Mouse (Mus musculus): ENCODE measurements around the gene Gucd1.
A peak's percentile ranks its signal among the peaks of the same experiment; 100 is the strongest.
"Not testable (repeated sequence)": the region's sequence is repeated elsewhere in the genome, so short reads cannot be mapped to it uniquely, and the experiment has no call there.

Gucd1 gene

DNA sequence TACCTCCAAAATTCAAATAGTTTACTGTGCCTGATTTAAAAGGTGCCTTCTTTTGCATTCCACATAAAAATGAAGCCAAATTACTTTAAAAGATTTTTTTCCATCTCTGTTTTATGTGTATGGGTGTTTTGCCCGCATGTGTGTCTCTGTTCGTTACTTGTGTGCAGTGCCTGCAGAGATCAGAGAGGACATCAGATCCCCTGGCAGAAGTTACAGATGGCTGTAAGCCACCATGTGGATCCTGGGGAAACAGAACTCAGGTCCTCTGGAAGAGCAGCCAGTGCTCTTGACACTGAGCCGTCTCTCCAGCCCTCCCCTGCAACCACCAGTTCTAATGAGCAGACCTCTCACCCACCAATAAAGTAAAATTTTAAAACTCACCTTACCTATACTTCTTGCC is 55.0 kb downstream of the Gucd1 start:
- no peak for DNase-seq

DNA sequence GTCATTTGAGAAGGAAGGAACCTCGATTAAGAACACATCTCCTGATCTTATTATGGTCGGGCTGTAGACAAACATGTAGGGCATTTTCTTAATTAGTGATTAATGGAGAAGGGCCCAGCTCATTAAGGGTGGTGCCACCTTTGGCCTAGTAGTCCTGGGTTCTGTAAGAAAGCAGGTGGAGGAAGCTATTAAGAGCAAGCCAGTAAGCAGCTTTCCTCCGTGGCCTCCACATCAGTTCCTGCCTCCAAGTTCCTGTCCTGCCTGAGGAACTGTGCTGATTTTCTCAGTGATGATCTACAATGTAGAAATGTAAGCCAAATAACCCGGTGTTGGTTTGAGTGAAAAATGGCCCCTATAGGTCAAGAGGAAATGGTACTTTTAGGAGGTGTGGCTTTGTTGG is 59.4 kb downstream of the Gucd1 start:
- no peak for DNase-seq

DNA sequence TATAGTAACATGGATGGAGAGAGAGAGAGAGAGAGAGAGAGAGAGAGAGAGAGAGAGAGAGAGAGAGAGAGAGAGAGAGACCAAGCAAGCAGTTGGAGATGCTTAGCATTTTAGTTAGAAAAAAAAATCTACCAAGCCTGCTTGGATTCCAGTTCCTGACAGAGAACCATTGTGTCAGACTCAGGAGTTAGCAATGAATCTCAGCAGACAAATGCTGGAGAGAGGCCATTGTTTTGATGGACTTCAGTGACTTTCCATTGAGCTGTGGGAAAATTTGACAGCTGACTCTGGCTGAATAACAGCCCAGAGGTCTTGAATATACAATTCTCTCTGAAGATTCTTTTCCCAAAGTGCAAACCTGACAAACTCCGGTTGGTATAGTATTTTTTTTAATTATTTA is 59.9 kb downstream of the Gucd1 start:
- DNase-seq, result no peak

DNA sequence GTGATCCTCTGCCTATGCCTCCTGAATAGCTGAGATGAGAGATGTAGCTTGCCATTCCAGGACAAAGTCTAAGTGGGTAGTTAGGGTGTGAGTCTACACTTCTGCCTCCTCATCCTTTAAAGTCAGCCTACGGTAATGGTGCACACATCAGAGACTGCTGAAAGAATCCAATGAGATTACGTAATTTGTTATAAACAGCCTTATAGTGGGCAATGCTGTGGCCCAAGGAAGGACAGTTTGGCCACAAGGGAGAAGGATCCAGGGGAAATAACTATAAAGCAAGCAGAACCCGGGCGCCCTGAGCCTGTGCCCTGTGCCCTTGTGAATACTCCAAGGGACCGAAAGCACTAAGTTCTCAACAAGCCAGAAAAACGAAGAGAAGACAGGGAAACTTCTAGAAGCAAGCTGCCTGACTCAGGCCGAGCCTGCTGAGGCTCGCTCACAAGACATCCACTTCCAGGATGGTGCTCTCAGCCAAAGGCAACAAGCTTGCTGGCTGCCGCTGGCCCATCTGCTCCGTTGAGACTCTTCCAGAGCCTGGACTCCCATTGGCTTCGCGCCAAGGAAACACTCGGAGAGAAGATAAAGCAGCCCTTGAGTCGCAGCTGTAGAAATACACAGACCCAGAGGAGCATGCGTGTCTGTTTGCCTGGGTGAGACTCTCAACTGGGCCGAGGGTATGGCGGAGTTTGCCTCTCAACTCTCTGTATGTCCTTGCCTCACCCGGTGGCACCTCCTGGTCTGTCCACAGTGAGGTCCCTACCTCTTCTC is 61.5 kb downstream of the Gucd1 start:
- not testable (repeated sequence) for DNase-seq

DNA sequence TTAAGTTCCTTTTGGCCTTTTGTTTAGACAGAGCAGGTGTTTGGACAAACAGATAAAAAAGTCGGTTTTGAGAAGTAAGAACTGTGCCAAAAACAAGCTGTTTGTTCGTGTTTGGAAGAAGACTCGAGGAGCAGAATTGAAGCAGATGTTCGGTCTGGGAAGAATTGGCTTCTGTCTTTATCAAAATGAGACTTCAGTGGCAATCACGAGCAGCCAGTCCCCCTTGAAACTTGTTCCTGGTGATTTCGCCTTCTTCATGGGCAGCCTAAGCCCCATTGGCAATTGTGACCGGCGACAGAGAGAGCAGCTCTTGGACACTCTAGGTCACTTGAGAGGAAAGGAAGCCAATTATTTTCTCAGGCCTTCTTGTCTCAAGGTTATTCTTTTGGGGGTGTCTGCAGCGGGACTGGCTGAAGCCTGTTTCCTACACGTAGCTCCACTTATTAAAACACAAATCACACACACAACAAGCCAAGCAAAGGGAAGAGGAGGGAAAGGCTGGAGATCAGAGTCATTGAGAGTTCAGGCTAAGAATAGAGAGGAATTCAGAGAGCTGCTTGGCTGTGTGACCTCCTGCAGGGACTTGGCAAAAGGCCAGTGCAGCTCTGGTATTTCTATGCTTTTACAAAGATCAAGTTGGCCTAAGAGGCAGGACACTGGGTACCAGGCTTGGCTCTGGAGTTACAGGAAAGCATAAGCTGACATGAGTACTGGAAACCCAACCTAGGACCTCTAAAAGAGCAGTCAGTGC is 66.6 kb downstream of the Gucd1 start:
- DNase-seq, result peak; percentile 43

DNA sequence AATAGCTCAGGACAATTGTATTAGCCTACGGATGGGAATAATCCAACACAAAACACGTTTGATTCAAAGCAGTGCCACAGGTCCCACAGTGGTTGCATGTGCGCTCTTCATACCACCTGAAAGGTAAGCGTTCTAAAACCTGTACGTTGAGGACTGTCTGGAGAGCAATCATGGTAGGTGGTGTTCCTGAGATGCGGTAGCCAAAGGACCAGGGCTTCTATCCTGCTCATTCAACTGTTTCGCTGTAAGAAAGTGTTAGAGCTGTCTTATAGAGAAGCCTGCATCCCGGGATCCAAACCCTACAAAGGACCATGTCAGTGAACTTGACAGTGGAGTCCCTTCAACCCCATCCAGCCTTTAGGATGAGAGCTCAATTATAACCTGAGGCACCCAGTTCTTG is 67.4 kb downstream of the Gucd1 start:
- no peak for DNase-seq

DNA sequence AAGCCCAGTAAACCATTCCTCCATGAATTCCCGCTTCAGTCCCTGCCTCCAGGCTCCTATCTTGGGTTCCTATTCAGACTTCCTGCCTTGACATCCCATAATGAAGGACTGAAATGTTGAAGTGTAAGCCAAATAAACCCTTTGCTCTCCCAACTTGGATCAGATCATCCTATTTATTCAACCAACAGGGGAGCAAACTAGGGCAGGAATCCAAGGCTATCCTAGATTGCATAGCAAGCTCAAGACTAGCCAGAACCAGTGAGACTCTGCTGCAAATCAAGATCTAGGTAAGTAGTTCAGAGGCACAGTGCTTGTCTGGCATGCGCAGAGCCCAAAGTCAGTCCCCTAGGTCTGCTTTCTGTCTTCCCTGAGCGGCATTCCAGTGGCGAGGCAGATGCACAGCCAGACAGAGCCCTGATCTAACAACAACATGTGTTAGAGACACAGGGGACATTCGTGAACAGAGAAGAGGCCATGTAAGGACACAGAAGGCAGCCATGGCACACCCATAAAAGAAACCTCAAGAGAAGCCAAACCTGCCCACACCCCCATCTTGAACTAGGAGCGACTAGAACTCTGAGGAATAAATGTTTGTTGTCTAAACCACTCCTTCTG is 68.9 kb downstream of the Gucd1 start:
- DNase-seq, result no peak

DNA sequence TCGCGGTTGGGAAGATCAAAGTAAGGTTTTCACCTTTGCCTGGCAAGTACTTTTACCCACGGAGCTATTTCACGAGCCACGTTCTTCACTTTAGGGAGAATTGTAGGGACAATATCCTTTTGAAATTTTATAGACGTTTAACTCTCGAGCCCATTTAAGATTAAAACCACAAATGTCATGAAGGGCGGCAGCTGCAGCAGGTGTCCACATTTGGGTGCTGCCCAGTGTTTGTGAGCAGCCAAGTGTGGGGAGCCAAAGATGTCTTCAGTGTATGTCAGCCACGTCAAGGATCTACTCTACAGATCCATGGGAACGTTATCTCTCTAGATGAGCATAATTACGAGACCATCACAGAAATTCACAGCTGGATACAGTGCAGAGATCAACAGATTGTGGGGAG is 70.3 kb downstream of the Gucd1 start:
- no peak for DNase-seq

DNA sequence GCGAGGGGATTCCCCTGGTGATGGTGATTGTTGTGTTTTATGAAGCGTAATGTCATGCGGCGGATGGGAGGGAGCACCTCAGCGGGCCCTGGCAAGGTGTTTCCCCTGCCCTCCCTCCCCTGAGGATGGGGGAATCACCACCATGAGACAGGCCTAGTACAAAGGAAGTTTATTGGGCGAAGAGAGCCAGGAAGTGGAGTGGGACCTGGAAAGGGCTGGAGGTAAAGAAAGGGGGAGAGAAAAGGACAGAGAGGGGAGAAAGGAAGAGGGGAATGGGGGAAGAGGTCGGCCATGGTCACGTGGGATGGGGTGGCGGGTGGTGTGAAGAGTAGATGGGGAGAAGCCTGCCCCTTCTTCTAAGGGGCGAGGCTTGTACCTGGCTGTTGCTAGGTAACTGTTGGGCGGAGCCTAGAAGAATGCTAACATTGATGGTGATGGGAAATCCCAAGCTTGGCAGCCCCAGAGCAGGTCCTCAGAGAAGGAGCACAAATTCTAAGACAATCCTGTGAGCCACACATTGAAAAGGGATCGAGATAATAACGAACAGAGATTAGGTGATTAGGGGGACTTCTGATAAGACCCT is 71.2 kb downstream of the Gucd1 start:
- no peak for DNase-seq

DNA sequence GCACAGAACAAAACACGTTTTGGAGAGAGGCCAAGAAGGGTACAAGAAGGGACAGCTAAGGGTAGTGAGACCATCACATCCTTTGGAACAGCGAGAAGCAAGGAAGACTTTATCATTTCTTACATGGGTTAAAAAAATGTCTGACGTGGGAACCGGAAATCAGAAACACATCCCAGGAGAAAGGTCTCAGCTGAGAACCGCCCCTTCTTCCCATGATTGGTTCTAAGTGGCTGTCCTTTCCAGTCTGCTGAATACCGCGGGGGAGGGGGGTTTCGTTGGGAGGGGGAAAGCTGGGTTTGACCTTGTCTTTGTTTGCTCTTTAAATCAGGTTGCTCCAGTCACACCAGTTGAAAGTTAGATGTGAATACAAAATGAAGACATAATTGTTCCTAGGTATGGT is 72.7 kb downstream of the Gucd1 start:
- no peak for DNase-seq

DNA sequence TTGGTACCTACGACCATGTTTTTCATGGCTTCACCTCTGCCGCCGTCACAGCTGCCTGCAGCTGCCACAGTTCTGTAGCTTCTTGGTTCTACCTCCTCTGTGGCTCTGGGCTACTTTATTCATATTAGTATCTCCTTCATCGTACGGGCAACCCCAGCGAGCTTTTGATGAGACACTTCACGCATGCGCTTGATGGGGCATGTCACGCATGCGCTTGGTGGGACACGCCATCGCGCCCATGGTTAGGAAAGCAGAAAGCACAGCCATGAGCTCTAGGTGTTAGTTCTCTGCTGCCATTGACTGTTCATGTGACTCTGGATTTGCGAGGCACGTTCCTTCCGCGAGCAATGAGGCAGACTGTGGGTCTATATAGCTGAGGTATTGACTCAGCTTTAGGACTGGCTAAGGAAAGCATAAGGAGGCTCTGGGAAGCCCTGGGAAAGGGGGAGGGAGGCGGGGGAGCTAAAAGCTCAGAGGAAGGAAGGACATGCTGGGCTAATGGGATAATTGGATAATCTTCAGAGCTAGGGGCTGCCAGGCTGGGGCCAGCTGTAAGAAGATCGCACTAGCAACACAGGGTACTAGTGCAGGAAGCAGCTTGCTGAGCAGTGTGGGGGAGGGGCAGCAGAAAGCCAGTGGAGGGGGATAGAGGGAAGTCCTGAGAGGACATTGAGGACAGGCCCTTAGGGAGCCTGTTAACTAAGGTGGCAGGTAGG is 73.5 kb downstream of the Gucd1 start:
- DNase-seq, result peak; percentile 31

DNA sequence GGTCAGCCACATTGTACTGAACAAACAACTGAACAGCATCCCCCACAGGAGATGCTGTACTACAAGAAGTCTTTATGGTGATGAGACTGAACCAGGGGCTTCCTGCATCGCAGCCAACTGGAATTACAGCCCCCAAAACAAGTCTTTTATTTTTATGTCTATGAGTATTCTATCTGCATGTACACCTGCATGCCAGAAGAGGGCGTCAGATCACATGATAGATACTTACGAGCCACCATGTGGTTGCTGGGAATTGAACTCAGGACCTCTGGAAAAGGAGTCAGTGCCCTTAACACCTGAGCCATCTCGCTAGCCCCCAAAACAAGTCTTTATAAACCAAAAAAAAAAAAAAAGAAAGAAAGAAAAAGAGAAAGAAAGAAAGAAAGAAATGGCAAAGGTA is 74.8 kb downstream of the Gucd1 start:
- no peak for DNase-seq

DNA sequence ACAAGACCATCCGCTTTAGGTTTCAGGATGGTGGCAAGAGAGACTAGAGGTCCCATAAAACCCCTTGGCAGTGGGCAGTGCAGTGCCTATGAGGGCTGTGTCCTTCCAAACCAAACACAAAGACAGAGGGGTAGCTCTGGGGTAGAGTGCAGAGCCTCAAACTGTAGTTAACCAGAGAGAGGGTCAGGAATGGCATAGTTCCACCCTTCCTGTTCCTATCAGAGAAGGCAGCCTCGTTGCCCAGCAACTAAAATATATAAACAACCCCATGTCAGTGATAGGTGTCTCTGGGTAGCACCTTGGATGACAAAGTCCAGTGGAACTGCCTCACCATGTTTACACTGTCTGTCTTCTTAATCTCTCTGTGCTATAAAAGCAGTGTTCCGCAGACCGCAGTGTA is 76.0 kb downstream of the Gucd1 start:
- no peak for DNase-seq

DNA sequence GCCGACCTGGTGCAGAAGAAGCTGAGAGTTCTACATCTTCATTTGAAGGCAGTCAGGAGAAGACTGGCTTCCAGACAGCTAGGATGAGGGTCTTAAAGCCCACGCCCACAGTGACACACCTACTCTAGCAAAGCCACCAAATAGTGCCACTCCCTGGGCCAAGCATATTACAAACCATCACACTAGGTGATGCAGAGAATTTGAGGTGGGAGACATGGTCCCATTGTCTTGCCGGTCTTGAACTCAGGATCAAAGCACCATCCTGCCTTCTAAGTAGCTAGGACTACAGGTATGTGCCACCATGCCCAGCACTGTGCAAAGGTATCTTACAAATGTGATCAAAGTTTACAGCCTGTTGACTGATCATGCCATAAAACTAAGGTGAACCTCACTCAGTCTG is 77.0 kb downstream of the Gucd1 start:
- DNase-seq, result no peak

DNA sequence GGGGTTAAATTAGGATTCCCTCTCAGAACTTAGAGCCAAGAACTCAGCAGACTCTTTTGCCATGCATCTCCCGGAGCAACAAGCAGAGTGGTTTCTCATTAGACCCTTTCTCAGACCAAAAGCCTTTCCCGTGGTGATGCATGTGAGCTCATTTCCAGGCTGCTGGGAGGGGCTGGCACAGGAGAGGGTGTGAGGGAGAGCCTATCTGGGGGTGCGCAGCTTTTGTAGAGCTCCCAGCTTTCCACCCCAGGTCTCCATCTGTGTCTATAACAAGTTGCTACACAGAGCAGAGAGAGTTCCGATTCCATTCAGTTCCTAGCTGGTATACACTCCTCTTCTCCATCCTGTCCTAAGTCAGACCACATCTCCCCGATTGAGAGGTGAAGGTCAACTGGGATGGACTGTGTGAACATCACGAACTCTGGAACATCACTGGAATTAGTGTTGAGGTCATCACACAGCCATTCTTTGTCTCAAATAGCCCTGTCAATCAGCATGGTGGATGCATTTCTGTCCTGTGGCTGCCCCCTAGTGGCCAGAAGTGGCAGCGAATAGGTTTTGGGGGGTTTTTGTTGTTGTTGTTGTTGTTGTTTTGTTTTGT is 78.5 kb downstream of the Gucd1 start:
- DNase-seq, result peak; percentile 65

DNA sequence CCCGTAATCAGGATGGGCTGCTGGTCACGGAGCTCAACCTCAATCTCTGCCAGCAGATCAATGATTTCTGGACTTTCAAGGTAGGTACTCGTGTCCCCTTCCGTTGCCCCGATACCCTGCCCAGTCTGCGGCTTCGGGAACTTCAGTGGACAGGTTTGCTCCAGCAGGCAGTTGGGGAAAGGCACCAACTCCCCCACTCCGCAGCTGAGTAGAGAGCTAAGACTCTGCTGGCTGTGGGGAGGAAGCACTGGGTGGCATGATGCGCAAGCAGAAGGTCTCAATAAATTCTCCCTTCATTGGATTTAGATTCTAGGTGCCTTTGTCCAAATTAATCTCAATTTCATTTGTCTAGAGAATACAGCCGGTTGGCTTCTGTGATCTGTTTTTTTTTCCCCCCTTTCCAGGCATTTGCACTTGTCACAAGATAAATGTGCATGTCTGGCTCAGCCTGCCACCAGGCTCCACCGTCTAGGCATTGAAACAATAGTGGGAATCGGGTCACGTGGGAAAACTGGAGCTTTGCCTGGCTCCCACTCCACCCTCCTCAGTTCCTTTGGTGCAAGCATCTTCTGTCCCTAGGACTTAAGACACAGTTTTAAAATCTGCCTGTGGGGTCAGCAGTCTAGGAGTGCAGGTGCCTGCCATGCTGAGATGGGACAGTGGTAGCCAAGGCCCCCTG is 79.5 kb downstream of the Gucd1 start:
- peak; percentile 54 for DNase-seq

DNA sequence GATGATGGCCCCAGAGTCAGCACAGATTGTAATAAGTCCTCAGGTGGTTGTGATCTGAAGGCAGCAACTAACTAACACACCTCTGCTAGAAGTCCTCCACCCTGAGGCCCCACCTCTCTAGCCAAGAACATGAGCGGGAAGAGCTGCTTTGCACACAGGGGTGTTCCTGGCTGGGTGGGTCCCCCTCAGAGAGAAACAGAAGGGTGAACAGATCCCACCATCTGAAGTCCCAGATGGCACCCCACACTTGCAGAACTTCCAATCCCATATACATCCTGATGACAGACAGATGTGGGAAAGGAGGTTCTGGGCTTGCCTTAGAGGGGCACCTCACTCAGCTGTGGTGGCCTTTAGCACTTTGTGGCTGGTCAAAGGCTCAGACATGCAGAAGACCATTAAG is 80.5 kb downstream of the Gucd1 start:
- no peak for DNase-seq

DNA sequence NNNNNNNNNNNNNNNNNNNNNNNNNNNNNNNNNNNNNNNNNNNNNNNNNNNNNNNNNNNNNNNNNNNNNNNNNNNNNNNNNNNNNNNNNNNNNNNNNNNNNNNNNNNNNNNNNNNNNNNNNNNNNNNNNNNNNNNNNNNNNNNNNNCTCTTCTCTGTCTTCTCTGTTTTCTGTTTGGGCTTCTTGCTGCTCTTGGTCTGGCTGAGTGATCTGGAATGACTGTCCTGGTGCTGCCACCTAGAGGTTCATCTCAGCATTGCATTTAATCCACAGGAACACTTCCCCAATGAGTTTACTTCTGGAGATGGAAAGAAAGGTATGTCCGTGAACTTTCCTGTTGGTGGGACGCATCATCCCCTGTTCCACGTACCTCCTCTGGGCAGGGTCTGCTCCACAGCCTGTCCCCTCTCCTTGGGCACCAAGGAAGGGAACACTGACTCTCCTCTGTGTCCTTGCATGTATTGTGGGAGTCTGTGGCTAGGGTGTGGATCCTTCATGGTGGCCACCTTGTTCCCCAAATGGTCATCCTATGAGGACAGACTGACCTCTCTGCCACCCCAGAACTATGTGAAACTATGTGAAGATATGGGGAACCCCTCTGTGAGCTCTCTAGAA is 81.1 kb downstream of the Gucd1 start:
- peak; percentile 89 for DNase-seq

DNA sequence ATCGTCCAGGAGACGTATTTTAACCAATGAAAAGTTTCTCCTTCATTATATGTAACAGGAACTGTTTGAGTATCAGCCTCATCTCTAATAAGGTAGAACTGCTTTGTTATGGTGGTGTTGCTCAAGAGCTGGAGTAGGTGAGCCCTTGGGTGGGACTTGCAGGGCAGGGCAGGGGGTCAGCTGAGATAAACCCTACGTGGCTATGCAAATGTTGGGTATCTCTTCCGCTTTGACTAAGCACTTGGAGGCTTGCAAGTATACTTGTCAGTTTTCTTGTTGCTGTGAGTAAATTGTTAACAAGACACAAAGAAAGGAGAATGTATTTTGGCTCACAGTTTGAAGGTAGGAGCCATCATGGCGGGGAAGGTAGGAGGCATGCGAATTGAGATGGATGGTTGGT is 87.1 kb downstream of the Gucd1 start:
- no peak for DNase-seq

DNA sequence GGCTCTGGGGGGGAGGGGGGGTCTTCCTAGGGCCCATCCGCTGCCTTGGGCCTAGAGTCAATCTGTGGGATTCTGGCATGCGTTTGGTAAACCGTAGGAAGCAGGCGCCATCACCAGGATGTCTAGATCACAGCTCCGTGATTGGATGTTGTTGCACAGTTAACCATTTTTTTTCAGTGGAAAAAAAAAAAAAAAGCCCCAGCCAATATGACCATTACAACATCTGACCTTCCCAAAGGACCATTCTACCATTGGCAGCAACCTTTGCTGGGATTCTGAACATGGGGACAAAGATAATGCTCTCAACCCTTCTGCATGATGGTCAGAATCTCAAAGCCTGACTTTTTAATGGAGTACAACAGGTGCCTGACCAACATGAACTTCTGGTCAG is 87.6 kb downstream of the Gucd1 start:
- DNase-seq, result no peak

DNA sequence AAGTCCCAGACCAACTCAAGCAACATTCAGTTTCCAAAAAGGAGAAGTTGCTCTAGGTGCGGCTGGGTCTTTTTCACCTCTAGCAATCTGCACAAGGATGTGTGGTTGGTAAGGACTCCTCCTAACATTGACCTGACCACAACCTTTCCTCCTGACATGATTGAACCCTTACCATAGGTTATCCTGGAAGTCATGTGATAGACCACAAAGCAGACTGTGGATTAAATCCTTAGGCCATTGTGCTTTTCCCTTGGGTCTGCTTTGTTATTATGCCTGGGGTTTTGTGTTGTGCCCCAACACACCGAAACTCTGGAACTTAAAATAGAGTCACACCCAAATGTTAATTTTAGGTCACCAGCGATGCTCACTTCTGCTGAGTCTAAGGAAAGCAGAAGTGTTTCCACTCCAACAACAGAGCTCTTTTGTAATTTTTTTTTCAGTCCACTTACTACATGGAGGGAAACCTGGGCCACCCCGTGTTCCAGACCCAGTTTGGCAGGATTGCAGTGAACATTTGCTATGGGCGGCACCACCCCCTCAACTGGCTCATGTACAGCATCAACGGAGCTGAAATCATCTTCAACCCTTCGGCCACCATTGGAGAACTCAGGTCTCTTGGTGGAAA is 88.1 kb downstream of the Gucd1 start:
- DNase-seq, result no peak
